Mouse (Mus musculus) brown adipose tissue, adult 24 weeks (tissue): ENCODE measurements around the gene Ccdc38. TPM values are rescaled to one million over a fixed set of nuclear protein-coding genes. Genes with fewer than 3 reads are reported as not detected.

ENCODE experiments used
- H3K27ac ChIP-seq: fragments of 200-500 bp; replicated peaks from 2 replicates; pipeline ENCODE4 v1.5.1; 2012; ENCODE audit warnings: low read depth, mild to moderate bottlenecking, low read length
- H3K4me1 ChIP-seq: fragments of 200-500 bp; 2 replicates; pipeline ENCODE4 v1.6.1; 2012; ENCODE audit warnings: low read length, mixed read lengths; ENCODE audit not compliant: control insufficient read depth, insufficient read depth, insufficient read length
- H3K4me3 ChIP-seq: fragments of 200-500 bp; 2 replicates; pipeline ENCODE4 v1.5.1; 2012; ENCODE audit warnings: low read depth, mild to moderate bottlenecking, low read length, moderate library complexity; ENCODE audit not compliant: insufficient read depth
- polyA plus RNA-seq: library from polyadenylated mRNA; stranded (reverse); fragments of >200 nt; gene quantifications from 2 replicates; pipeline ENCODE4 v1.2.4, GENCODE M21; 2012; ENCODE audit not compliant: missing spikeins, insufficient read depth, insufficient read length

Ccdc38 gene
- polyA plus RNA-seq, 1 experiment = not detected

DNA sequence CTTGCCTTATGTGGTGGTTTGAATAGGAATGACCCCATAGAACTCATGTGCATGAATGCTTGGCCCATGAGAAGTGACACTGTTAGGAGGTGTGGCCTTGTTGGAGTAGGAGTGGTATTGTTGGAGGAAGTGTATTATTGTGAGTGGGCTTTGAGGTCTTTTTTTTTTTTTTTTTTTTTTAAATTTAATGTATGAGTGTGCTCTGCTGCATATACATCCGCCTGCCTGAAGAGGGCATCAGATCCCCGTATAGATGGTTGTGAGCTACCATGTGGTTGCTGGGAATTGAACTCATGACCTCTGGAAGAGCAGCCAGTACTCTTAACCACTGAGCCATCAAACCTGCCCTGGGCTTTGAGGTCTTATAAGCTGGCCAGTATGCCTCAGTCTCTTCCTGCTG, 31.8 kb downstream of the Ccdc38 start:
- Histone ChIP-seq H3K27ac (no peak overlapping the region), H3K4me3 (no peak overlapping the region)

GRCm38 (mm10) chr10:93574966-93575365, 34.5 kb downstream of the Ccdc38 start:
- Histone ChIP-seq H3K27ac (no peak overlapping the region), H3K4me3 (no peak overlapping the region), H3K4me1 (no peaks in the 10 kb centered on the region)

More for the DNA sequence above, 31.8 kb downstream of the Ccdc38 start:
- H3K4me1 ChIP-seq = no peaks in the 10 kb centered on the region

DNA sequence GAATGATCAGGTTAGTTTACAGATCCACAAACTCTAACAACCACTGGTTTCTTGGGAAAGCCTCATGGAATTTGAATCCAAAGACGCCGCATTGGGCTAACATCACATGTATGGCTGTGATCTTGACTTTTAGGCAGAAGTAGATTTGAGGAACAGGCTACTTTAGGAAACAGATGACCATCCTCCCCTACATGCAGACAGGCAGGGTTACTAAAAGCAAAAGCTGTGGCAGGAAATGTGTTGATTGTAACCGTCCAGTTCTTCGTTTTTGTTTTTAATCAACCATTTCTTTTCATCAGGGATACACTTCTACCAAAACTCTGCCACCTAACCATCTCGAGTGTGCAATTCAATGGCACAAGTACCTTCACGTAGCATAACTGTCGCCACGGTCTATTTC, 35.5 kb downstream of the Ccdc38 start:
- Histone ChIP-seq H3K4me3 (no peak overlapping the region), H3K27ac (no peak overlapping the region), H3K4me1 (no peaks in the 10 kb centered on the region)

DNA sequence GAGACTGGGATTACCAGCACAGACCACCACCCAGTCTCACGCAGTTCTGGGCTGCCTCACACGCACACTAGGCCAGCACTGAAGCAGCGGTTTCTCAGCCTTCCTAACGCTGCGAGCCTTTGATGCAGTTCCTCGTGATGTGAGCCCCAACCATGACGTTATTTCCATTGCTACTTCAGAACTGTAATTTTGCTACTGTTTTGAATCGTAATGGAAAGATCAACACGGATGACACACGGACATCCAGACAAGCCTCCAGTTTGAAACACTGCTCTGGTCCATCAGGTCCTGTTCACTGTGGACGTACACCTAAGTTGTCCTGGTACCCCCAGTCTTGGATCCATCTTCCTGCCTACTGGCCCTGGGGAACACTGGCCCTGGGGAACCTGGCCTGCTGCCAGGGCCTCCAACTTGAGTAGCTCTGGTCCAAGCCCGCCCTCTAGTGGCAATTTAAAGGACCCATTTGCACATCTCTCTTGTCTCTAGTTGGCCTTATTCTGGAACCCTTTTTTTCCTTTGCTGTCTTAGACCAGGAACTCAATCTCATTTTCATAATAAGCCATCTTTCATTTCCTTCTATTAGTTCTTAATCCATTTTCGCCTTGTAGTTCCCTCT, 36.9 kb downstream of the Ccdc38 start:
- no peak overlapping the region for H3K4me3 ChIP-seq

GRCm38 (mm10) chr10:93588796-93589195, 48.4 kb downstream of the Ccdc38 start:
- no peak overlapping the region for H3K27ac ChIP-seq
- peak overlapping the region; percentile 78 for H3K4me3 ChIP-seq
- H3K4me1 ChIP-seq = peaks cover 3% of the 10 kb centered on the region; the same call in 1 of the 2 replicates

More for the DNA sequence above, 36.9 kb downstream of the Ccdc38 start:
- Histone ChIP-seq H3K27ac (no peak overlapping the region), H3K4me1 (no peaks in the 10 kb centered on the region)

GRCm38 (mm10) chr10:93589281-93589848, 48.9 kb downstream of the Ccdc38 start, which contains the start of gene Snrpf:
Gene Snrpf, minus strand, starts transcription at chr10:93589706.
- peaks cover 3% of the 10 kb centered on the region; the same call in 1 of the 2 replicates for H3K4me1 ChIP-seq
- no peak within 1 kb of the TSS for H3K27ac ChIP-seq

DNA sequence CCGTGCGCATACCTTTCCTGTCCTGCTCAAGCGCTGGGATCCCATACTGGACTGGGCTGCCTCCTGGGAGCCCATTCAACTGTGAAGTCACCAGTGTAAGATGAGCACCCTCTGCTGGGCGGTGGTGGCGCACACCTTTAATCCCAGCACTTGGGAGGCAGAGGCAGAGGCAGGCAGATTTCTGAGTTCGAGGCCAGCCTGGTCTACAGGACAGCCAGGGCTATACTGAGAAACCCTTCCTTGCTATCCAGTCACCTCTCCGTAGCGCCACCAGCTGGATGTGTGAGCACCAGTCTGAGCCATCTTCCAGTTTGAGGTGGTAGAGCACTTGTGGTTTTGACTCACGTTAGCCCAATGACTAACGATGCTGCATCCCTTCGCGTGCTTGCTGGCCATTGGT, 52.0 kb downstream of the Ccdc38 start:
- Histone ChIP-seq H3K4me1 (peaks cover 3% of the 10 kb centered on the region; the same call in 1 of the 2 replicates), H3K27ac (no peak overlapping the region), H3K4me3 (no peak overlapping the region)

More at GRCm38 (mm10) chr10:93589281-93589848, 48.9 kb downstream of the Ccdc38 start, which contains the start of gene Snrpf:
- H3K4me3 ChIP-seq = peak within 1 kb of the TSS; percentile 78

DNA sequence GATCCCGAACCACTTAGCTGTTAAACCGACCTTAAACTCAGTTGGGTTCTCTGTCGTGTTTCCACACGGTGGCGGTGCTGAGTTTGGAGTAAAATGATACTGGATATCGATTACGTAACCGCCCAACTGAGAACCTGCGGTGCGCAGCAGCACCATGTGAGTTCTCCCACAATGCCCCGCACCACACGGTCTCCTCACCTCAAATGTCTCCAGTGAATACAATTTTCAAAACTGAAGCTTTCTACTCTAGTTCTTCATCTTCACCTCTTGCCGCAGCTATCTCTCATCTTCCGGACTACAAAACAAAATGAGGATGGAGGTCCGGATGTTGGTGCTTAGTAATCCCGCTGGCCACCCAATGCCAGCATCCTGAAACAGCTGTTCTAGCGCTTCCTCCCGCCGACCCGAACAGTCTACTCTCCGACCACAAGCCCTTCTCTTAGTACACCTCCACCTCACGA, 53.6 kb downstream of the Ccdc38 start:
- H3K4me1 ChIP-seq = no peaks in the 10 kb centered on the region; the same call in 1 of the 2 replicates
- no peak overlapping the region for H3K27ac ChIP-seq
- peak overlapping the region; percentile 65 for H3K4me3 ChIP-seq

DNA sequence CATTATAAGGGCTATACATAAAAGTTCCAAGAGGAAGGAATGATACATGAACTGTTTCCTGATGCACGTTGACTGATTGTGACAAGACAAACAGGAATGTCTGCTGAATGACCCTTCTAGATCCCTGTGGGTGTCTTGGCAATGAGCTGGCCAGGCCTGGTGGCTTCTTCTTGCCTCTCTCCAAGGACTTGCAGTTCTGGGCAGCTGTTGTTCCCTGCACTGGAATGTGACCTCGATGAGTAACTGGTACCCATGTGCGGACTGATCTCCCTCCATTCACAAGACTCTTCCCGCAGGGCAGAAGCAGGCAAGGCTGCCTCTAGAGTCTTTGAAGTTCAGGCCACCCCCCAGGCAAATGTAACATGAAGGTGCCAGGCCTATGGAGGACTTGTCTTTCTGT, 55.4 kb downstream of the Ccdc38 start:
- Histone ChIP-seq H3K27ac (no peak overlapping the region), H3K4me1 (no peaks in the 10 kb centered on the region; the same call in 1 of the 2 replicates), H3K4me3 (no peak overlapping the region)

- no peaks in the 10 kb centered on the region; the same call in 1 of the 2 replicates for H3K4me1 ChIP-seq
- no peak overlapping the region for H3K4me3 ChIP-seq
- no peak overlapping the region for H3K27ac ChIP-seq
Measured at GRCm38 (mm10) chr10:93596641-93597040, 56.2 kb downstream of the Ccdc38 start.

DNA sequence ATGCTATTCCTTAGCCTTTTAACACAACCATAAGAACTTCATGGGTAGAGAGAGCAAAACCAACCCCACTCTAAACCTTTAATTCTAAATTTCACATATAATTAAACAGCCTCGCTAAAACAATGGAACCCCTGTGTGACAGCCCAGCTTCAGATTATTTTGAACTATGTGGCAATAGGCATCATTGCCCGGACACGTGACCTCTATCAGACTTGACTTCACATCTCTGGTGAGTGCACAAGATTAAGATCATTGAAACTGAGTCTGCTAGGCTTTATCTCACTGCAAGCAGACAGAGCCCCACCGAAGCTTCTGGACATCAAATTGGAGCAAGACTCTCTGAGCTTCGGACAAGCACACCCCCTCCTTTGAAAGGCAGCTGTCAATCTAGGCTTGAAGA, 61.9 kb downstream of the Ccdc38 start:
- Histone ChIP-seq H3K4me1 (no peaks in the 10 kb centered on the region), H3K4me3 (no peak overlapping the region), H3K27ac (no peak overlapping the region)

DNA sequence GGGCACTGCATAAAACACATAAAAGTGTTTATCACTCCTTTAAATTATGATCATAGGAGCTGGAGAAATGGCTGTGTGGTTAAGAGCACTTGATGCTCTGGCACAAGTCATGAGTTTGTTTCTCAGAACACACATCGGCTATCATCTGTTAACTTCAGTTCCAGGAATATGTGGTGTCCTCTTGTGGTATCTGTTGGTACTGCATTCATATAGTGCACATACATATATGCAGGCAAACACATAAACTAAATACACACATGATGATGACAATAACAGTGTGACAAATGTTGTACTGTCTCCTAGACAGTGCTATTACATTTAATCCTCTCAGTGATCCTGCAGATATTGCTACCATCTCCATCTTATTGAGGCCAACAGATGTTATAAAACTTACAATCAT, 62.8 kb downstream of the Ccdc38 start:
- H3K4me3 ChIP-seq = no peak overlapping the region
- no peak overlapping the region for H3K27ac ChIP-seq
- H3K4me1 ChIP-seq = no peaks in the 10 kb centered on the region

DNA sequence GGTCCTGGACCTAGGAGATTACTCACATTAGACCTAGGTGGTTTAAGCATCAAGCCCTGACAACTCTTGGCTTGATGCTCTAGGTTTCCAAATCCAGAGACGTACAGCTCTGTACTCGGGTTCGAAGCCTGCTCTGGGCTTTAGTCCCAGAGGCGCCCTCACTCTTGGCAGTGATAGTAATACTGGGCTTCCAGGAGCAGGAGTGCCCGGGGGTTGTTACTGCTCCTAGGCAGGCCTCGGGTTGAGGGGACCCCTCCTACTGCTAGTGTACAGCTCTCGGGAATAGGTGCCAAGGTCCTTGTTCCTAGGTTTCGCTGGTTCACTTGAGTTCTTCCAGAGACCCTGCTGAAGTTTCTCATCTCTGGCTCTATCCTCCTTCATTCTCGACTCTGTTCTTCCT, 65.9 kb downstream of the Ccdc38 start:
- no peaks in the 10 kb centered on the region for H3K4me1 ChIP-seq
- no peak overlapping the region for H3K4me3 ChIP-seq
- H3K27ac ChIP-seq = no peak overlapping the region

DNA sequence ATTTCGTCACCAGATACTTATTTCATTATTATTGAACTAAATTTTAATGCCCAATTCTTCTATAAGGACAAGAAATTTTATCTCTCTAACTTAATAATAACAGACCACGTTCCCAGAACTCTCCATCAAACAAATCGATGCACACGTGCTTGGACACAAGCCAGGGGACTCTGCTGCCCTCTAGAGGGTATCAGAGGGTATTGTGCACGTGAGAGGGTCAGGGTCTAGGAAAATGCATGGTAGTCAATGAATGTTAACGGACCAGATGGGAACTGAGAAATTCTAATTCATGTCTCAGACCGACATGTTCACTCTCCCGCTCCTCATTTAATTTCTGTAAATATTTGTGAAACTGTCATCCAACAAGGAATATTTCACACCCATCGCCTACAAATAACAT, 67.6 kb downstream of the Ccdc38 start:
- Histone ChIP-seq H3K27ac (no peak overlapping the region), H3K4me3 (no peak overlapping the region), H3K4me1 (no peaks in the 10 kb centered on the region)

- Histone ChIP-seq H3K4me3 (no peak overlapping the region), H3K4me1 (no peaks in the 10 kb centered on the region), H3K27ac (no peak overlapping the region)
Measured at GRCm38 (mm10) chr10:93609236-93609635, 68.8 kb downstream of the Ccdc38 start.

DNA sequence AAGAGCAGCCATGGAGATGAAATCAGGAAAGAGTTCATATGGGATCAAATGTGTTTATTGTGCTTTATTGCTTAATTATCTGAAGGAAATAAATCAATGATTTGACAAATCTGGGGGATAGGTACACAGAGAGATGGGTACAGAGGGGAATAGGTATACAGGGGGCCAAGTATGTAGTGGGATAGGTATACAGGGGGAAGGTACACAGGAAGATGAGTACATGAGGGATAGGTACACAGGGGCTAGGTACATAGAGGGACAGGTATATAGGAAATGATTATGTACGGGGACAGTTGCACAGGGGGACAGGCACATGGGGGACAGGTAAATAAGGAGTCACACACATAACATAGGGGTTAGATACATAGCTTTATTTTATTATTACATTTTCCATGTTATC, 70.5 kb downstream of the Ccdc38 start:
- Histone ChIP-seq H3K4me3 (no peak overlapping the region), H3K4me1 (no peaks in the 10 kb centered on the region), H3K27ac (no peak overlapping the region)
